Mouse (Mus musculus): Measurements from ENCODE around the gene Ksr1. TPM values are rescaled to one million over a fixed set of nuclear protein-coding genes. Genes with fewer than 3 reads are reported as not detected.

Ksr1 gene
- total RNA-seq, 2 experiments from 2014 or later = 57.2 to 59.8 TPM

DNA sequence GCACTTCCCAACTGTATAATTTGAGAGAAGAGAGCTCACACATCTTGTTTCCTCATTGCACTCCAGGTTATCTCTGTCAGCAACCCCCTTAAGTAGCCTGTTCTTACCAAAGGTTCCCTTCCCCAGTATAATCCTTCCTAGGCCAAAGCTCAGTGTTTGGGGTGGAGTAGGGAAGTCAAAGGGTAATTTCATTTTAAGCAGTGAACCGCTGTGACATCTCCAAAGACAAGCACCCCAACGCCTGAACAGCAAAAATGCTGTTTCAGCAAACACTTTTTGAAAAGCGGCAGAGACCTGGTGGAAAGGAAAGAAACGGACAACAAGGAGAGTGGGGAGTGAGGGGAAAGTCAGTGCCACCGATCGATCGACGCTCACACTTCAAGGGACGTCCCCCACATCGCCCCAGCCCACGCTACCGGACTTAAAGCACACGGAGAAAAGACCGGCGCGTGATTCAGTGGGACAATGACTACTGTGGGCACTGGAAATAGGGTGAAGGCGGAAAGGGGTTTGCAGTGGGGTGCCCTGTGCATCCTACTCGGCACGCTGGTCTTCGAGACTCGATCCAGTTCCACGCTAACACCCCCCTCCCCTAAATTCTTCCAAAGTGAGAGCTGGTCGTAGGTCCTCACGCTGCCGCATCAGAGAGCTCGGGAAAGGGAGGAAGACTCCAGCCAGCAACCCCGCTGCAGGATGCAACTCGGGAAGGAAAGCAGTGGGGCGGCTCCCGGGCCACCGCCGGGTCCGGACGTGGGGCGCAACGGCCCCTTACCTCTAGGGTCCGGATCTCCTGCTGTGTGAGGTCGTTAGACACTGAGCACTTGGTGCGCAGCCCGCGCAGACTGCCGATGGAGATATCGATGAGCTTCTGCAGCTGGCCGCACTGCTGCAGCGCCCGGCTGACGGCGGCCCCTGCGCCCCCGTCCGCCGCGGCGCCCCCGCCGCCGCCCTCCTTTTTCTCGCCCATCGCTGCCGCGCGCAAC lies 633 bp downstream of the Ksr1 start:
- intact Hi-C loops (cut with DNase I) = loop anchor here (2.0 to 5.0 kb wide), 3 partner anchors 29 to 113 kb away; no protein-coding TSS in a partner anchor
- no peak for DNase-seq (ENCODE audit: extremely low spot score in 1 of 2, low spot score in 2 of 2)
- no peak for TF ChIP-seq CTCF (IDR thresholded peaks at IDR 0.05)

DNA sequence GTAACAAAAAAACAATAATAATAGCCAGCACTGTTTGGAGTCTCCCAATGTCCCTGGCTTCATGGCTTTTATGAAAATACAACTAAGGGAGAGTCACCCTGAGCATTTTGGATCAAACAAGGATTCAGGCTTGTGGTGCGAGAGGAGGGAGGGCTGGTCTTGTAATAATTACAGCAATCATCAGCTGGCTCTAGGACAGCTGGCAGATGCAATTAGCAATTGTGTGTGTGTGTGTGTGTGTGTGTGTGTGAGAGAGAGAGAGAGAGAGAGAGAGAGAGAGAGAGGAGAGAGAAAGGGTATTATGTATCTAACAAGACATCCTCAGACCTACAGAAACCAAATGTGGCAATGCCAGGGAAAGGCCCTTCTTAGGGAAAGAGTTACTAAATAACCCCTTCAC lies 1.5 kb downstream of the Ksr1 start:
- DNase-seq (ENCODE audit: extremely low spot score in 1 of 2, low spot score in 2 of 2) = no peak
- intact Hi-C loops (cut with DNase I) = loop anchor here (2.0 to 5.0 kb wide), 2 partner anchors 38 to 112 kb away; no protein-coding TSS in a partner anchor
- Histone ChIP-seq H3K4me3 (peak overlapping the region; percentile 96), H3K27ac (peak overlapping the region; percentile 81; the same call in 1 of the 2 replicates)
- TF ChIP-seq CTCF (IDR thresholded peaks at IDR 0.05) = no peak

More for the DNA sequence above, 633 bp downstream of the Ksr1 start:
- Histone ChIP-seq H3K4me3 (peak overlapping the region; percentile 96), H3K27ac (peak overlapping the region; percentile 81)

DNA sequence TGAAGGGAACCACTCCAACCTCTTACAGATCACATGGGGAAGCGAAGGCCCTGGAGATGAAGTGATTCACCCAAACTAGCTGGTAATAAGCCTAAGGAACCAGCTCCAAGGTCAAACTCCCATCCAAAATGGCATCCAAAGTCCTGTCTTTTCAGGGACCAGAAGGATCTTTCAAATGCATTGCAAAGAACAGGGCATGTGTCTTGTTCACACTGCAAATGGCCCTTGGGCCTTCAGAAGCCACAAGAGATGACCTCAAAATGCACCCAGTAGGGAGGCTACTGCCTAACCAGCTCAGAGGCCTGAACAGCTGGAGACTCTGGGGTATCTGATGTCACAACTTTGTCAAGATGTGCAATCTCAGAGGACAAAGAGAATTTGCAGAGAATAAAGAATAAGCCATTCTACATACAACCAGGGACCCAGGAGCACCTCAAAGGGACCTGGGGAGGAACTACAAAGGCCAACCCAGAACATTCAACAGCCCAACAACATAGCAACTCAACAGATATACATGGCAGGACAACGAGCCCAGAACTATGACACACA lies 2.1 kb downstream of the Ksr1 start:
- peak overlapping the region; percentile 16 for H3K4me3 ChIP-seq
- DNase-seq (ENCODE audit: extremely low spot score in 1 of 2, low spot score in 2 of 2) = no peak
- TF ChIP-seq CTCF (IDR thresholded peaks at IDR 0.05) = no peak
- intact Hi-C loops (cut with DNase I) = loop anchor here (2.0 kb wide), 1 partner anchor 39 kb away; no protein-coding TSS in a partner anchor
- 0 out of 2 replicates have a peak overlapping the region, but pooled peaks have one; percentile 7 for H3K27ac ChIP-seq

DNA sequence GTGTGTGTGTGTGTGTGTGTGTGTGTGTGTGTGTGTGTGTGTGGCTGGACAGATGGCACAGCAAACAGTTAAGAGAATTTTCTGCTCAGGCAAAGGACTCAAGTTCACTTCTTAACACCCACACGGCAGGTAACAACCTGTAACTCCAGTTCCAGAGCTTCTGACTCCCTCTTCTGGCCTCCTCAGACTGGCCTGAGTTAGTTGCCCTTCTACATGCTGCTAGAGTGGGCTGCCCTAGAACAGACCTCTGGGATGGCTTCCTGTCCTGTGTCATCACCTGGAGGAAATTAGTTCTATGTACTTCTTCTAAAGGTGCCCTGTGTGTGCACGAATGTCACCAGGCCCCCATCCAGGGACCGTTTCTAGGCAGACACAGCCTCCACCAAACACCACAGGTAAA lies 2.9 kb downstream of the Ksr1 start:
- no peak for DNase-seq (ENCODE audit: extremely low spot score in 1 of 2, low spot score in 2 of 2)
- intact Hi-C loops (cut with DNase I) = loop anchor here (2.0 kb wide), 1 partner anchor 65 kb away; no protein-coding TSS in a partner anchor
- H3K27ac ChIP-seq = no peak overlapping the region
- H3K4me3 ChIP-seq = no peak overlapping the region
- no peak for TF ChIP-seq CTCF (IDR thresholded peaks at IDR 0.05)

DNA sequence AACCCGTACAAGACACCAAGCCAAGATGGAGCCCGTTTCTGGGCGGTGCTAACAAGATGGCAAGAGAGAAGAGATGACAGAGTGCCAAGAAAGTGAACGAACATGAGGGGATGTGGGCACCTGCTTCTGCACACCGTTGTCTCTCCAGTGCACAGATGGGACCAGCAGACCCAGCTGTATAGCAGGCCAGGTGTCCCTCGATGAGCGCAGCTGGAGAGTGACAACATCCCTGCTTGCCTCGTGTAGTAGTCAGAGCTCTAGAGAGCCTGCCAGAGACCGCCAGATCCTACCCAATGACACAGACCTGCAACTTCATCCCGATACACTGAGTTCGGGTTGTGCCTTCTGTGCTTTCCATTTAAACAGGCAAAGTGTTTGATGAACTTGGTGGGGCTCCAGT lies 3.8 kb downstream of the Ksr1 start:
- DNase-seq (ENCODE audit: extremely low spot score in 1 of 2, low spot score in 2 of 2) = no peak
- H3K4me3 ChIP-seq = no peak overlapping the region
- intact Hi-C loops (cut with DNase I) = loop anchor here (2.0 kb wide), 1 partner anchor 64 kb away; no protein-coding TSS in a partner anchor
- TF ChIP-seq CTCF (IDR thresholded peaks at IDR 0.05) = no peak
- no peak overlapping the region for H3K27ac ChIP-seq

DNA sequence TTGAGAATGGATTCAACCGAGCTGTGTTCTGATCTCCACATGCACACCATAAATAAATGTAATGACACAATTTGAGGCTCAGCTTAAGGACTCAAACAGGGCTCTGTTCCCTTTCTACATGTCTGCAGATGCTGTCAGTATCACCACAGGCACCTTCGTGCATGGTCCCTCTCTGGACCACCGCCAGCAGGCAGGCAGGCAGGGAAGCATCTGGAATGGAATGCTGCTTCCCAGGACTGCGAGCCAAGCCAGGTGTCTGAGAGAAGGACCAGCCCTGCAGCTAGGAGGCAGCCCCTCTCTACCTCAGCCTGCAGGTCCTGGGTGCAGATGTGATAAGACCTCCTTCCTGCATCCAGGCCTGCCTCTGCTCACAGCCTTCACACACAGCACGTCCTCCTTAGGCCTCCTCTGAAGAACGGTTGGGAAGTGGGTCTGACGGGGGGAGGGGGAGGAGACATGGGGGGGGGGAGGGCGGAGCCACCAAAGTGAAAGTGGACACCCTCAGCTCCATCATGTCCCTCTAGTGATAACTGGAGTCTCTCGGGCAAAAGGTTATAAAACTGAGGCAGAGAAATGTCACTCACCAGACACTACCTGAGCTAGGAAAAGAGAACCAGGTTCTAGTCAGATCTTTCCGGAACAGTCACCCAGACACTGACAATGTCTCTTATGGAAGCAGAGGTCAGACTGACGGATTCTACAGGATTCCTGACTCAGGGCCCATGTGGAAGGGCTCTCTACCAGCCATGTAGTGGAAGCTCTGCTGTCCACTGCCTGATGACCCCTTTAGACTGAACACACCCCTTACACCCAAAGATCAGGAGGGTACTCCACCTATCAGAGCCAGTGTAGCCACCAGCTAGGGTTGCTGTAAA lies 4.7 kb downstream of the Ksr1 start:
- H3K4me3 ChIP-seq = no peak overlapping the region
- H3K27ac ChIP-seq = no peak overlapping the region
- DNase-seq (ENCODE audit: extremely low spot score in 1 of 2, low spot score in 2 of 2) = no peak
- intact Hi-C loops (cut with DNase I) = loop anchor here (2.0 kb wide), 1 partner anchor 63 kb away; no protein-coding TSS in a partner anchor
- TF ChIP-seq CTCF (IDR thresholded peaks at IDR 0.05) = no peak

DNA sequence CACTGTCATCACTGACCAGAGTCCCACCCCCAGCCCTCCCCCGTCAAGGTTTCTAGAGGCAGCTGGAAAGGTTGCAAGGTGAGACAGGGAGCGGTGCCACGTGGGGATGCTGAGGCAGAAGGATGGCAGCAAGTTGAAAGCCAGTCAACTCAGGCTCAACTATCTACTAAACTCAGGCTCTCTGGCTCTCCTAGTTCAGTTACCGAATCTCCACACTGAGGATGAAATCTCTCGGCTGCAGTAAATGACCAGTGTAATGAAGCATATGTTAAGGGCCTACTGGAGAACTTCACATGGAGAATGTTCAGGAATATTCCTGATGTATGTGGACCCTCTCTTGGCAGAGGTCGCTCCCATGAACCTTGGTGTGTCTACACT lies 5.7 kb downstream of the Ksr1 start:
- no peak for TF ChIP-seq CTCF (IDR thresholded peaks at IDR 0.05)
- H3K27ac ChIP-seq = no peak overlapping the region
- H3K4me3 ChIP-seq = no peak overlapping the region
- no peak for DNase-seq (ENCODE audit: extremely low spot score in 1 of 2, low spot score in 2 of 2)
- intact Hi-C loops (cut with DNase I) = no loop called here

DNA sequence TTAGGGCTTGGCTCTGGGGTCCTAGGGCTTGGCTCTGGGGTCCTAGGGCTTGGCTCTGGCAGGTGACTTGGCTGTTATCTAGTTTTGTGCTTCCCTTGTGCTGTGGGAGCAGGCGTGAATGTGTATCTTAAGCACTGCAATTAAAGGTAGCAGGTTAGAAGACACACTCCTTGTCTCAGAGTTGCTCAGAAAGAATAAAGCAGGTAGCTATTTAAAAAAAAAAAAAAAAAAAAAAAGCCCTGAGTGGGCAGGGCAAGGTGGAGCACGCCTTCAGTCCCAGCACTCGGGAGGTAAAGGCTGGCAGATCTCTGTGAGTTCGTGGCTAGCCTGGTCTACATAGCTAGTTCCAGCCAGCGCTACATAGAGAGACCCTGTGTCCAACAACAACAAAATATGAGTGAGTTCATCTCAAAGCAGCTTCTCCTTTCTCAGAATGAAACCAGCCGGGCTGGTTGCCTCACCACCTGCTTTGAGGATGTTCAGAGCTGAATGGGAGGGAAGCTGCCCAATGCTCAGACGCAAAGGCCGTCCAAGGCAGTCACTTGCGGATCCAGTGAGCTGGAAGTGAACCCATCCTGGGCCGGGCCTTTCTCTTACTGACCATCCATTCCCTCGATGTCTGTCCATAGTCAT lies 6.2 kb downstream of the Ksr1 start:
- no peak for DNase-seq (ENCODE audit: extremely low spot score in 1 of 2, low spot score in 2 of 2)
- no peak overlapping the region for H3K27ac ChIP-seq
- intact Hi-C loops (cut with DNase I) = no loop called here
- H3K4me3 ChIP-seq = no peak overlapping the region
- no peak for TF ChIP-seq CTCF (IDR thresholded peaks at IDR 0.05)

DNA sequence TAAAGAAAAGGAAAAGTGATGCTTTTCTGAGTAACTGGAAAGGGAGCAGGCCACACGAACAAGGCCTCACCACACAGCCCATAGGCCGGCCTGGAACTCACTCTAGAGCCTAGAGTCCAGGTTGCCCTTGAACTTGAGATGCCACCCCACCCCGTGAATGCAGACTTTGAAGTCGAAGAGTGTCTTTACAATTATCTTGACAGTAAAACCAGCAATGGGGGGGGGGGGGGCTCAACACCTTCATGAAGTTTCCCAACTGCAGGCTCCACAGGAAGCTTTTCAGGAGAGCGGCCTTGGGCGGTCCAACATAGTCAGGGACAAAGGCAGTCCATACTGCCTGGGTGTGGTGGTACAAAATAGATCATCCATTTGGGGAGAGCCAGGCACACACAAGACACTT lies 7.6 kb downstream of the Ksr1 start:
- intact Hi-C loops (cut with DNase I) = no loop called here
- no peak for TF ChIP-seq CTCF (IDR thresholded peaks at IDR 0.05)
- H3K27ac ChIP-seq = no peak overlapping the region
- H3K4me3 ChIP-seq = no peak overlapping the region
- no peak for DNase-seq (ENCODE audit: extremely low spot score in 1 of 2, low spot score in 2 of 2)

DNA sequence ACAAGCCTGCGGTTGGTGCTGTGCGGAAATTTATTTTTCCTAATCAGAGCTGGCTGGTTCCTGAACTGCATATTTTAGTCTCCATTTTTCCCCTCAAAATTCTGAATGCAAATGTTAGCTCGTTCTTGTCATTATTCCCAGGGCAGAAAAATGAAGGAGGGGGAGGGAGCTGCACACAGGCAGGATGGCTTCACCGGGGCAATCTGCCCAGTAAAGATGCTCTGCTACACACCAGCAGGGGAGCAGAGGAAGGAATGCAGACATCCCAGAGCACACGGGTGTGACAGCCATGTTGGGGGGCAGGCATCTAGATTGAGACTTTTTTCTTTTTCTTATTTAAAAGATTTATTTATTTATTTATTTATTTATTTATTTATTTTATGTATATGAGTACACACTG lies 9.0 kb downstream of the Ksr1 start:
- TF ChIP-seq CTCF (IDR thresholded peaks at IDR 0.05) = peak; percentile 4; the same call in 1 of the 2 replicates
- no peak overlapping the region for H3K4me3 ChIP-seq
- no peak overlapping the region for H3K27ac ChIP-seq
- intact Hi-C loops (cut with DNase I) = no loop called here
- DNase-seq (ENCODE audit: extremely low spot score in 1 of 2, low spot score in 2 of 2) = no peak

Data from left cerebral cortex, adult 2 months (tissue).